Mouse (Mus musculus) lung, adult 18-20 months (tissue): ENCODE data around the gene Fip1l1.

Experiments
- DNase-seq, 2 experiments: peaks; one replicate each; pipeline ENCODE4 v3.0.0; 2022; ENCODE audit warnings: mixed read lengths in 2 of 2

Fip1l1 gene

DNA sequence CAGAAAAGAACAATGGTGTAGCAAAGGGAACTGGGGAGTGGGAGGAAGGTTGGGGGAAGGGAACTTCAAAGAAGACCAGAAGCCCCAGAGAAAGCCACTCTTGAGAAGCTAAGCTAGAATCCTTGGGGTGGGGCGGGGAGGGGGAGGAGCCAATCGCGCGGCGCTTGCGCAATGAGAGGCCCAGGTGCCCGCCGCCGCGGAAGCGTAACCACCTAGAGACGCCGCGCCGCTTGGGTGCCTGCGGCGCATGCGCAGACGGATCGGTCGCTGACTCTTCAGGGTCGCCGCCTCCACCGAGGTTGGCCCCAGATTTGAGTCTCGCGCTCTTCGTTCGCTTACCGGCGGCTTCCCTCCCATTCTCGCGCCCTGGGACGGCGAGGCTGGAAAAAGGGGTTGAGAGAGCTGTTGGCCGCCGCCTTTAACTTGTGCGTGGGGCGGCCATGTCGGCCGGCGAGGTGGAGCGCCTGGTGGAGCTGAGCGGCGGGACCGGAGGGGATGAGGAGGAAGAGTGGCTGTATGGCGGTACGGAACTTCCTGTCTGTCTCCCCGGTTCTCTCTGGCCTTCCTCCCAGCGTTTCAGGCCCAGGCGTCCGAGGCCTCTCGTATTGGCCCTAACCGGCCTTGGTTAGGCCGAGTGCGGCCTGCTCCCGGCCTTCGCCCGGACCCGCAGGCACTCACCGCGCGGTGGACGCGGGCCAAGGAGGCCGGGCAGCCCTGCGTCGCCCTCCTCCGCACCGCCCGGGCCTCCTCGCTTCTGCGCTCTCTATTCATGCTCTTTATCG is at the start of gene Fip1l1:
TSS of gene Fip1l1 (plus strand) at position 210 of the 782 bp plus-strand sequence.
- DNase-seq = peak; percentile 88 to 89

DNA sequence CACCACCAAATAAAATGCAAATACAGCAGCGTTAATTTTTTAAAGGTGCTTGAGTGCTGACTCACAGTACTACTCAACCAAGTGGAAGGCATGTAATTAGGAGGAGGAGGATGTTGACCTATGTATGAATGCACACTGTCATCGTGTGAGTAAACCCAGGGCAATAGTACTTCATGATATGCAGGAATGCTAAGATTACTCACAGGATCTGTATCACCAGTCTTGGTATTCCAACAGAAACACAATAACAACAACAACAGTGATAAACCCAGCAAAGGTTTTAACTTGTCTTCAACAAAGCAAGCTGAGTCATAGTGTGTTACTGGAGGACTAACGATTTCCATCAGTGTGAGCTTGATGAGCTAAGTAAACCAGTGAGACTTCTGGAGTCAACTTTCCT is 42.5 kb upstream of the Fip1l1 start:
- no peak for DNase-seq

DNA sequence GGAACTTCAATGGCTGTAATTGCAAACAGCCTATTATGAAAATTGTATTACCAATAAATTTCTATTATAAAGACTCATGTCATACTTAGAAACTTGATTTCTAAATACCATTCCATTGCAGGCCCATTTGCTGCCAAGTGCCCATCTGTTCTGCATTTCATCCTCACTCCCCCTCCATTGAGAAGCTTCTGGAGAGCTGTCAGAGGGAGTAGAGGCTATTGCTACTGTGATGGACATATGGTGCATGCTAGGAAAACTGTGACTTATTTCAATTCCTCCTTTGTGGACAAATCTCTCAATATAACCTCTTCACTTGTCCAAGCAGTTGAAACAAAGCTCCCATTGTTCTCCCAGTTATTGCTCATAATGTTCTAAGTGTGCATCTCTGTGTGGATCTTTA is 23.6 kb upstream of the Fip1l1 start:
- no peak for DNase-seq

DNA sequence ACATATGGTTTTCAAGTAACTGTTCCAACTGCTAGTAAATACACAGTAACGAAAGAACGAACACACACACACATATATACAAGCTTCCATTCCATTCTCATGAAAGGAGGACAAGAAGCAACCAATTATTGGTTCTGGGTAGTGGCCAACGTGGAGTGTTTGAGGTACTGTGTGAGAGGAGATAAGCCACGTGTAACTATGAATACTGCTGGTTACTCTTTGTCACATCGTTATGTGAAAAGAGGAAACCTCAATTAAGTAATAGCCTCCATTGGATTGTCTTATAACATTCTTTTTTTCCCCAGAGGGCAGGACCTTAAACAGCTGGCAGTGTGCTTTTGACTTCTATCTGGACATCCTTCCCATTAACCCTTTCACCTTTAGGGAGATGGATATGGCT is 8.2 kb upstream of the Fip1l1 start:
- no peak for DNase-seq

DNA sequence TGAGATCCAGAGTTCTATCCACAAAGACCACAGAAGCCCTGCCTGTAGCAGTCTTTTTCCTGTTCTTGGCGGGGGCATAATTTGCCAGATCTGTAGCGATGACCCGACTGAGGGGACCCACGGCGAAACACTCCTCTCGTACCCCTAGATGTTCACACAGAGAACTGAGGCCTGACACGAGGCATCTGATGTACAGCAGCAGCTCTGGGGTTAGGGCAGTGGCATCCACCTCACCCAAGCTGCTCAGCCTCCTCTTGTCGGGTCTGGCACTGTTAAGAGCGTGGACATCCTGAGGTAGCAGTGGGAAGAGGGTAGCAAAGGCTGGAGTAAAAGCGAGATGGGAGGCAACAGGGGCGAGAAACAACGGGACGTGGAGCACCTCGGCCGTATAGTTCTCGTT is 4.5 kb upstream of the Fip1l1 start:
- DNase-seq = no peak

DNA sequence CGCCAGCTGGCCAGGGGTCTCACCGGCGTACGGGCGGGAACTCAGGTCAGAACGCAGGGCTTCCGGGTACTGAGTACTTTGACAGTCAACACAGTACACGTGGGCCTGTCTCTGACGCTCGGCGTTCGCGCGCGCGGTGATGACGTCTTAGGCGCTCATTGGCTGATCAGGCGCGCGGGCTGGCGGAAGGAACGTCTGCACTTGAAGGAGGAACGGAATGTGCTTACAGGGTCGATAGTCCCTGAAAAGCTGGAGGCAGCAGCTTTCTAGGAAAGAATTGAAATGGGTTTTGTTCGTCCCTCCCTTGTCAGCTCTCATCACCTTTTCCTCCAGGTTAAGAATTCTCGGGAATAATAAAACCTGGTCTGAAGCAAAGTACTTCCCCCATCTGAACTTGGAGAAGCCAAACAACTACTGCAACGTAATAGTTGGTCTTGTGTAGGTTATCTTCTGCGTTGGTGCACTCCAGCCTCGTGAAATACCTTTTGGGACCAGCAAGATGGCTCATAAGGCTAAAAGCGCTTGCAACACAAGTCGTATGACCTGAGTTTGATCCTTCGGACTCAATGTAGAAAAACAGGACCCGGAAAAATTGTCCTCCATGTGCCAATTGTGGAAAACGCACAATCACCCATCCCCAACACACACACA is 3.5 kb upstream of the Fip1l1 start, which contains the start of gene Scfd2:
TSS of gene Scfd2 (minus strand) at position 130 of the 651 bp plus-strand sequence.
- DNase-seq = peak; percentile 96 to 97

DNA sequence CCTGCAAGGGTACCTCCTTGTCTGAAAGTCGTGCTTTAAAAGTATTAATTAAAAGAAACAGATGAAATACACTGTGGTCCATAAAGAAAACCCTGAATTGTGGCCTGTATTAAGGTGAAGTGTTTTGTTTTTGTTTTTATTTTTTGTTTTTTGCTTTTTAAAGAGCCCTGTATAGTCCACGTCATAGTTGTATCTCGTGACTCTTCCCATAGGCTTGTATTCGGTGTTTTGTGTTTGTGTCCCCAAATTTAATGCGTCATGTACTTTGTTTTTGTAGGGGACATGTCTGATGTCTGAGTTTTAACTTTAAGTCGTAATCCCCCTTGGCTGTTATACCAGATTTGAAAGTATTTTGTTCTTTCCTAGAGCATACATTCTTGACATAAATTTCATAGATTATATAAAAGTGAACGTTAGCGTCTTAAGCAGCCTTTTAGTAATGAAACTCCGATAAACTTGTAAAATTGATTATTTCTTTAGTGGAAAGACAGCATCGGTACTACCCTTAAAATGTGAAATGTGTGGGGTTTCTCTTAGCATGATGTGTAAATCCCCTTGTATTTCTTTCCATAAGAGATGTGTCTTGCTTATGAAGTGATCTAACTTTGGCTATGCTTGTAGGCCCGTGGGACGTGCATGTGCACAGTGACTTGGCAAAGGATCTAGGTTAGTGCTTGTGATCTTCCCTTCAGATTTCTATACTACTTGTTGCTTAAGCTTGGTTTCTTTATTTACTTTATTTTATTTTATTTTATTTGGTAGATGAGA is 1.1 kb downstream of the Fip1l1 start:
- DNase-seq = no peak

DNA sequence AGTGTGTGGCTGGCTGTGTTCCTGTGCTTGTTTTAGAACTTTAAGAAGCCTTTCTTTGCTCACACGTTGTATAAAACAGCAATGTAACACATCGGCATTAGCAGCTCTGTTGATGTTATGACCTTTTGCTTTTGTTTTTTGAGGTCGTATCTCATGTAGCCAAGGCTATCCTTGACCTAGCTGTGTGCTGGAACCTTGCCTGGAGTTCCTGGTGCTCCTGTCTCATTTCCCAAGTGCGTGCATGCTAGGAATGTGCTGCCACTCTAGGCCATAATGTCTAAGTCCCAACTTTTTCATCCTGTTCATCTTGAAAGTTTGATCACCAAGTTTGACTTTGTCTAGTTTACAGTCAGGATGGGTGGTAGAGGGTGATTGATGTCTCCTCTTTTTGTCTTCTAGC is 10.4 kb downstream of the Fip1l1 start:
- DNase-seq = no peak

DNA sequence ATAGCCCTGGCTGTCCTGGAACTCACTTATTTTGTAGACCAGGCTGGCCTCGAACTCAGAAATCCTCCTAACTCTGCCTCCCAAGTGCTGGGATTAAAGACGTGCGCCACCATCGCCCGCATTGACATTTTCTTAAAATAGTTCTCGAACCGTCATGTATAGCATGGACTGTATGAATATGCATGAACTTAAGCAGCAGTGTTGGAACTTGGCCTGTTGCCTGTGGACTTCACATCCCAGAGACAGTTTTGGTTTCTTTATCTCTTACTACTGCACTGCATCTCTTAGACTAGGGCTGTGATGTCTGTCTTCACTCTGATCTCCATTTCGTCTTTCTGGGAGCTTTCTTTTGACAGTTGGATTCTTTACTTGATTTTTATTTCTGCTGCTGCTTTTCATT is 14.3 kb downstream of the Fip1l1 start:
- no peak for DNase-seq

DNA sequence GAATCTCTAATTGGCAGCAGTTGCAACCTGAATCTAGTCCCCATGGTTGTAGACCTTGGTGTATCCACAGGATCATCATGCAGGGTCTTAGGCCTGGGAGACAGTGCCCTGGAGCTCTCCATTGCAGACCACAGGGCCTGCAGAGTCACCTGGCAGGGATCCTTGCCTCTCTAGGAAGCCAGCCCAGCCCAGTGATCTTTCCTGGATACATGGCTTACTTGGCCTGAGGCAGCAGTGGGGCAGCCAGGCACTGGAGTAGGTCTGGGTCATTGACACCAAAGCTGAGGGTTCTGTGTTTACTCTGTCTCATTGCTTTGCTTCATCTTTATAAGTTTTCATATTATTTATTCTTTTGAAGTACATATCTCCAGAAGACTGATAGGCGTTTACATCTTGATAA is 25.9 kb downstream of the Fip1l1 start:
- DNase-seq = peak in 1 of 2 experiments; percentile 8

DNA sequence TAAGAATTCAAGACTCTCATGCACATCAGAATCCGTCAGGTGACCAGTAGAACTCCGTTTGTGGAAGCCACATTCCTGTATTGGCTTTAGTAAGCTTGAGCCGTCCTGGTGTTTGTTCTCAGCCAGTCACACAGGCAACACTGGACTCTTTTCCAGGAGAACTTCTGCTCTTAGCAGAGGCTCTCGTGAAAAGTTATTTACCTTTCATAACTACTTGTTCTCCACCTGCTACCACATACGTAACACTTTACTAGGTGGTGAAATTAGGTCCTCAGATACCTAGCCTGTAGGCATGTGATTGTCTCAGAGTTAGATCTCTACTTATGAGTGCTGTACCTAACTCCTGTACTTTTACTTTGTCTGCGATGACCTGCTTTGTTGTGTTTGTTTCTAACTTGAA is 36.5 kb downstream of the Fip1l1 start:
- DNase-seq = peak; percentile 25 to 59

DNA sequence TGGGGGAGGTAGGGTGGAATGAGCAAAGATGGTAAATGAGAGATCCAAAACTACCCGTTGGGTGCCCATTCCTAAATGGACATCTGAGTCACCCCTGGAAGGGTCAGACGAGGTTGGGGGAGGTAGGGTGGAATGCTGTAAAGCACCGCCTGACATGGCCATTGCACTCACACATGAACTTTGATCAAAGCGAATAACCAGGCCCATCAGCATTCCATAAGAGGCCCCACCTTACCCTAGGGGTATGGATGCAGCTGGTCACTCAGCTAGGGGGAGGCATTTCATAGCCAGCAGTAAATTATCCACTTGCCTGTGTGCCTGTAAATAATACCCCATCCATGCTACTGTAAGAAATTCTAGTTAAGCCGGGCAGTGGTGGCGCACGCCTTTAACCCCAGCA is 53.9 kb downstream of the Fip1l1 start:
- DNase-seq = no peak

DNA sequence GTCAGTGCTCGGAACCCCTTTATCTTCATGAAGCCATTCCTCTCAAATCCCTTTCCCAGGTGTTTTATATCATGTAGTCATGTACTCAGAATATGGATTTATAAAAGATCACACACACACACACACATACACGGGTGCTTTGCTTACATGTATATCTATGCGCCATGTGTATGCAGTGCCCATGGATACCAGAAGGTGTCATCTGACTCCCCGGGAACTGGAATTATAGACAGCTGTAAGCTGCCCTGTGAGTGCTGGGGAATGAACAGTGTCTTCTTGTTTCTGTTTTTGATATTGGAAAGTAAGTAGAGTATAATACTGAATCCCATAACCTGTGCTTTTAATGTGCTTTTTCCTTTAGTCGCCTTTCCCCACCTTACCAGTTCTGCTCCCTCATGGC is 56.2 kb downstream of the Fip1l1 start:
- DNase-seq = no peak

DNA sequence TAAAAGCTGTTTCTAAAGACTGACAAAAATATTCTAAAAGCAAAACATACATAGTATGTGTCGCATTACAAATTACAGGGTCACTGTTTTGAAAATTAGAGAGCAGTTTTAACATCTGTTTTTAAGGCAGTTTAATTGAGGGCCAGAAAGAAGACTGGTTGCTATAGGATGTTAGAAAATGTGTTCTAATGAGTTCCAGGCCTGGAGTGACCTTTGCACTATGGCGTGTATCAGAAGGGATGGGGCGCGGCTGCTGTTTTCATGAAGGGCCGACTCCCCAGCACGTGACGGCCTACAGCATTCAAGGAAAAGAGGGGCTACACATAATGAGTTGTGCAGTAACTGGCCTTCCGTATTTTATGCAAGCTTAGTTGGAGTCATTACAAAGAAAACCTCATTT is 57.9 kb downstream of the Fip1l1 start:
- no peak for DNase-seq

DNA sequence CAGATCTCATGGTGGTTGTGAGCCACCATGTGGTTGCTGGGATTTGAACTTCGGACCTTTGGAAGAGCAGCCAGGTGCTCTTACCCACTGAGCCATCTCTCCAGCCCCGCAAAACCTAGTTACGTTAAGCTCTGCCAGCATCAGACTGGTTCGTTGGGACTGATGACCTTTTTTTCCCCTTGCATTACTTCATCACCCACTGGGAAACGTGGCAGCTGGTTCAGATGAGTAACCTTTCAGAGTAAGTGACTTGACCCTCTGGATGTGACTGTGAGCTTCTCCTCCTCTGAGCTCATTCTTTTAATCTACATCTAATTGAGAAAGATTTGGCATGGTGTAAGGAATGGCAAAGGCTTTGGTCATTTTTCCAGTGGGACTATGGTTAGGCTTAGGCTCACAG is 64.8 kb downstream of the Fip1l1 start:
- no peak for DNase-seq

DNA sequence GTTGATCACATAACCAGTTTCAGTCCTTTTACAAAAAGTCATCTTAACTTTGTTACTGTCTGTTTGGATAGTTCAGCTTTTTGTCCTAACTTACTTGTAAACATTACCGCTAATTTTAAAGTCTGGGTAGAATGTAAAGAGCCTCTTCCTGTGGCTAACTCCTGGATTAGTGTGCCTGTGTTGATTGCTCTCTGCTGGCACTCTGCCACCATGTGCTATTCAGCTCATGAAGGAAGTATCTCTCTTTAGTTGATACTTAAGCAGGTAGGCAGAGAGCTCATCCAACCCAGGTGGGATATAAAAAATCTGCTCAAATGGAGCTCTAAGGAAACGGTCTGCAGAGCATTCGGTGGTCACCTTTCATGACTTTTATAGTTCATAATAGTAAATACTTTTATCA is 65.9 kb downstream of the Fip1l1 start:
- no peak for DNase-seq

DNA sequence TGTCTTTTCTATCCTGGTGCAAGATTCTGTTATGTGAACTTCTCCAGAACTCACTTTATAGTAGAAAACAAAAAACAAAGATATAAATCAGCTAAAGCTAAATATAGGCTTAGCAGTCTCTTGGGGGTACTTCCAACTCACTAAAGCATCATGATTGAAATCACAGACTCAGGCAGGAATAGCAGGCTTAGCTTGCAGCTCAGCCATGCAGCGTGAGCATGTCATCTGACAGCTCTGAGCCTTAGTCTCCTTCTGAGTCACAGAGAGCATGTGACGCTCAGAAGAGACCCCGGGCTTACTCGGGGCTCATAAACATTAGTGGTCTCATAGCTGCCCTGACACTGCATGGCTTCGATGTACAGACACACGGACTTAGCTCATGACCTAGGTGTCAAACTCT is 66.7 kb downstream of the Fip1l1 start:
- DNase-seq = no peak

DNA sequence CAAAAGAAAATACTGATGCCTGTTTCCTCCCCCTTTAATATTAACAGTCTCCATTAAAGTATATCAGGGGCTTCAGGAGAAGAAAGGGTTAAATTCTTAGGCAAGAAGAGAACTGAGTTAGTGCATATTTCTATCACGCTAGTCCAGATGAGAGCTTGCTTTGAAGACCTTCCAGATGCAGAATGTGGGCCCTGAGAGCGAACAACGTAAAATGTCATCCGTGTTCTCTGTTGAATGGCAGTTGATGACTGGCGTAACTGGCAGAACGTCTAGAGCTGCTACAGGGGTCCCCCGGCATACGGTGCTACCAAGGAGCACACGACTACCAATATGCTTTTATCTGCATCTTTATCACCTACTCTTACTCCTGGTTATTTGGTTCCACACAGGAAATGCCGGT is 67.1 kb downstream of the Fip1l1 start:
- no peak for DNase-seq

DNA sequence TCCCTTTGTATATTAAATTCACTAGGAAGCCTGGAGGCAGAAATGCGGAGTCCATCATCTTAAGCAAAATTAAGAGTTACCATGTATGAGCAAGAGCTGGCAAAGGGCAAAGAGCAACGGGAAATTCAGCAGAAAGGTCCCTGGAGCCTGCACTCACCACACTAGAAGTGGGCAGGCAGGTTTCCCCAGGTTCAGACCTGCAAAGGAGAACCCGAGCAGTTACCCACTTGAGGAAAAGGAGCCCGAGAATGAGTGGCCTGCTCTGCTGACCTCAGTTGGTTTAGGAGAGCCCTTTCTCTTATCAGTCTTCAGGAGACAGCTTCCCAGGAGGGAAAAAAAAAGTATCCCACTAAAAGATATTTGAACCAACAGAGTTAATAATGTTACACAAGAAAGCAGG is 68.1 kb downstream of the Fip1l1 start:
- peak; percentile 65 to 76 for DNase-seq

DNA sequence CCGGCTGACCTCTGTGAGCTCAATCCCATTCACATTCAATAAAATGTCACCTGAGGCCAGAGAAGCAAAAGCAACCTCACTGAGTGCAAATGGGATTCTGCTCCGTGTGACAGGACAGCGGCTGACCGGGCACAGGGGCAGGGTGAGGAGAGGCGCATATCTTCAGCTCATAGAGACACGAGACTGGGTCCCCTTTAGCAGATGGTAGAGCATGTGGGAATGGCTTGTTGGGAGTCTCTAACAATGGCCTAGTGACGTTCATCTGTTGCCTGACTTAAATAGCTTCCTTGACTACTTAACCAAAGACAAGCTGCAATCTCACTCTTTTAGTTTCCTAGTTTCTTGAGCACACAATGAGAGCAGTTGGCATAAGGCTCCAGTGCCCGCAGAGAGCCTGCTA is 71.0 kb downstream of the Fip1l1 start:
- DNase-seq = no peak

DNA sequence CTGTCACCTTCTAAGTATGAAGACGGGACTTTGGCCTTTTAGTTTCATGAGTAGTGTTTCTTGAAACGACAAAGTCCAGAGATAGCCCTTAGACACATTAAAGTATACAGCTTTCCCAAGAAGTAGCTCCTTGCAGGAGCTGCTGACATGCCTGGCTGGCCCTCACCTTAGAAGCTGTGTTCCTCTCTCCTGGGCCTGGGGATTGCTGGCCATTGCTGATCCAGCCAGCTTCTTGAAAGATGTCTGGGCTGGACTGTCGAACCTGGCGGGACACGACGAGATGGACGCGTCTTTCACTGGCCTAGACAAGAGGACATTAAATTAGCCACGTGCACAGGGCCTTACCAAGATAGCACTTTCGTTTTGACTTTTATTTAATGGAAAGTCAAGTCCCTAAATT is 75.3 kb downstream of the Fip1l1 start:
- no peak for DNase-seq

DNA sequence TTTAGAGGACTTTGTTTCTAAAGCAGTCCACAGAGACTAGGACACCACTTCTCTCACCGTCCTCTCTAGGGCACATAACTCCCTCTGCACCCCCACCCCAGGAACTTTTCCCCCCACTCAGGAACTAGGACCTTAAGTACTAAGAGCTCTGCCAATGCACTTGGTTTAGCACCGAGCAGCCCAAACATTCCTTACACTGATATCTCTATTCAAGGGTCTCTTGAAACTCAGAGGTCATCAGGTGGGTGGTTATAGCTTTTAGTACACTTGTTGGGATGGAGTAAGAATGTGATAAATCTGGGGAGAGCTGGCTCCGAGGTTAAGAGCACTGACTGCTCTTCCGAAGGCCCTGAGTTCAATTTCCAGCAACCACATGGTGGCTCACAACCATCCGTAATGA is 77.5 kb downstream of the Fip1l1 start:
- DNase-seq = no peak

DNA sequence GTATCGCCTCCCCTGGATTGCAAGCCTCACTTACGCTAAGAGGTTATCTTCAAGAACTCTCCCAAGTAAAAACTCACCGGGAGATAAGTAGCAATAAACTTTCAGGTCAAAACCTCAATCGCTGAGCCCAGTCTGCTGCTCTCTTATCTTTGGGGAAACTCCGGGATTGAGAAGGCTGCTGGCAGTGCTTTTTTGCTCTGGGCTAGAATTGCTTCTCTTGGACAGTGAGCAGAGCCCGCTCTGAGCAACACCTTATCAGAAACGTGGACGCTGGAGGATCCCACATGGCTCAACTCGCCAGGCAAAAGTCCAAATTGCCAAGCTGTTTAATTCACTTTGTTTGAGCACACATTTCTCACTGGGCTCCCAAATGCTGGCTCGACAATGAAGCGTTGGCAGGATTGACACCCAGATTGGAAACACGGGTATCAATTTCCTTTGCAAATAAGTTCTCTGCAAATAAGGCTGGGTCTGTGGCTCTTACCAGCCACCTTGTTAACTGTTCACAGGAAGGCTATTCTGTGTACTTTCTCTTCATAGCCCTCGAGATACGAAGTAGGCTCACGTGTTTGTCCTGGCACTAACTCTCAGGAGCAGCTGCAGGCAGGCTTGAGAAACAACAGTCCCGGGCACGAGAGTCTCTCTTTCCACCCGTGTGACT is 78.4 kb downstream of the Fip1l1 start:
- DNase-seq = peak; percentile 82 to 86
